Mouse (Mus musculus): ENCODE data around the gene Smg7.

Smg7 gene

GRCm38 (mm10) chr1:152838026-152838702 lies 64.3 kb downstream of the Smg7 start:
- no peak for DNase-seq

DNA sequence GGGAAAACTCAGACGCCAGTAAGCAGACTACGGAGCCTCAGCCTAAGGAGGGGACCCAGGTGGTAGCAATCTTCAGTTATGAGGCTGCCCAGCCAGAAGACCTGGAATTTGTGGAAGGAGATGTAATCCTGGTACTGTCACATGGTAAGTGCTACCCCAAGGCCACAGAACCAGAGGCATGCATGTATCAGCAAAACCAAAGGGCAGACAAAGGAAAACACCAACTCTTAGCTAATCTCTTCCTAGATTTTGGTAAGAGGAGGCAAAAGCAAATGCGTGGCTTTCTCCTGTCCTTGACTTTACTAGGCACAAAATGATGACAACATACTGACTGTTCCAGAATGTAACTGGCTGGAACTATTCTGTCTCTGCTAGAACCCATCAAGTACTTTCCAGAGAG lies 67.4 kb downstream of the Smg7 start:
- no peak for DNase-seq

- no peak for DNase-seq
Observed at GRCm38 (mm10) chr1:152832316-152832715, 70.1 kb downstream of the Smg7 start.

GRCm38 (mm10) chr1:152831619-152832018 lies 70.8 kb downstream of the Smg7 start:
- DNase-seq = no peak

DNA sequence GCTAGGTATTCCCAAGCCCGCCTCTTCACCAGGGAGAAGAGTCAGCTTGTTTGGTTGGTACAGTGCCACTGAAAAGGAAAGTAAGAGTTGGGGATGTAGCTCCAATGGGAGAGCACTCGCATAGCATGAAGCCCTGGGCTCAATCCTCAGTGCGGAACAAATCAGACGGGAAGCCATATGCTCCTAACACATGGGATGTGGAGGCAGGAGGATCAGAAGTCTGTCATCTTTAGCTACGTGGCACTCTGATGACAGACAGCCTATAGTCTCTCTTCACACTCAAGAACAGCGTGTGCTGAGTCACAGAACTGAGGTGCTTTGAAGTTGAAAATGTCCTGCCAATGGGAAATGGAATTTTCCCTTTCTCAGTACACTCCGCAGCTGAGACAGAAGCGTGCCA lies 71.4 kb downstream of the Smg7 start:
- no peak for DNase-seq

DNA sequence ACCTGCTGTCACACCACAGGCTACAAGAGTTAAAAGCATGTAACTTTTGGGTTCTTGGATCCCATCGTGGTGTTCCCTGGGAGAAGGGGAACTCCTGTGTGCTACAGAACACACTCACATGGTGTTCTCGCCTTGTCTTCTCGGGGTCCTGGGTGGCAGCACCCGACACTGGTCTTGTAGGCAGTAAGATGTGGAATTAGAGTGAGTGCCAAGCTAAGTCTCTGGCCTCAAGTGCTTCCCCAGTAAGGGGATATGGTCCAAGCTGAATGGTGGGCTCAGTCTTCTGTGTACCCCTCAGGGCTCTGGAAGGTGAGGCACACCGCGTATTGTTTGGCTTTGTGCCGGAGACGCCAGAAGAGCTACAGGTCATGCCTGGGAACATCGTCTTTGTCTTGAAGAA lies 72.4 kb downstream of the Smg7 start:
- no peak for DNase-seq

- no peak for DNase-seq
Observed at GRCm38 (mm10) chr1:152828637-152829355, 73.7 kb downstream of the Smg7 start.

- DNase-seq = no peak
Observed at GRCm38 (mm10) chr1:152828168-152828567, 74.3 kb downstream of the Smg7 start.

GRCm38 (mm10) chr1:152826446-152826845 lies 76.0 kb downstream of the Smg7 start:
- DNase-seq = no peak

- DNase-seq = no peak
Observed at GRCm38 (mm10) chr1:152824206-152824605, 78.2 kb downstream of the Smg7 start.

GRCm38 (mm10) chr1:152821746-152822145 lies 80.7 kb downstream of the Smg7 start:
- DNase-seq = no peak

DNA sequence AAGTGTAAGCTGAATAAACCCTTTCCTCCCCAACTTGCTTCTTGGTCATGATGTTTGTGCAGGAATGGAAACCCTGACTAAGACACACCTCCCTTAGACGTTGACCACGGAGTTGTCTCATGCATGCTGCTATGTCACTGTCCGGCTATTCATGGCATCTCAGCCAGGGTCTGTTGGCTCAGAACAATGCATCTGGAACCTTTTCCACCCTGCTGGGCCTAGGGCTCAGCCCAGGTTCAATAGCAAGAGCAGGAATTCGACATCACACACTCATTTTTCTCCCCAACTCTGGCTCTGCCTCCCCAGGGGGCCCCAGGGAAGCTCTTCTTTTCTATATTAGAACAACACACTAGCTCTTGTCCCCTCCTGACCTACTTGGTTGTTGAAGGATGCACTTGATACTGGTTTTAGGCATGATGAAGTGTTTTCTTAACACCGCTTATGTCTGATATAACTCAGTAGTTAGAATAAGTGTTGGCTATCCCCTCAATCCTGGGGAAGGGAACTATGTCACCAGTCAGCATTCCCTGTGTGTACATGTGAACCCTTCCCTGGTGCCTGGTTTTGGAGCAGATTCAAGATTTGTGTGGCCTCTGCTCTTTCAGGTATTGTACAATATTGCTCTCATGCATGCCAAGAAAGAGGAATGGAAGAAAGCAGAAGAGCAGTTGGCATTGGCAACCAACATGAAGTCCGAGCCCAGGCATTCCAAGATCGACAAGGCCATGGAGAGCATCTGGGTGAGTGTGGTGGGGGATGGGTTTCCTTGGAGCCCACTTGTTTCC lies 81.3 kb downstream of the Smg7 start:
- DNase-seq = no peak

DNA sequence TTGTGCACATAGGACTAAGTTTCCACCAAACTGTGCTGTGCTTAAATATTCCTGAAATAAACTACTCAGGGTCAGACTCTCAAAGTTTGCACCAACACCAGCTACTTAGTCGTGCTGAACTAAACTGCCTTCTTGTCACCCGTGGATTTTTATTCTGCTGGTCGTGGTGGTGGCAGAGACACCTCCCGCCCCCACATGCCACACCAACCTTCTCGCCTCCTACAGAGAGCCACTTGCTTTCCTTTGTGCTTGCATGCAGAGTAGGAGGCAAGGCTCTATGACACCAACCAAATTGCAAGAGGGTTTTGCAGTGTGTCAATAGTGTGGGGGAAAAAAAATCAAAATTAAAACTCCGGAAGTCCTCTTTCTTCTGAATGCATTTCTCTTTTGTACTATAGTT lies 82.9 kb downstream of the Smg7 start:
- no peak for DNase-seq

- no peak for DNase-seq
Observed at GRCm38 (mm10) chr1:152817794-152818193, 84.7 kb downstream of the Smg7 start.

DNA sequence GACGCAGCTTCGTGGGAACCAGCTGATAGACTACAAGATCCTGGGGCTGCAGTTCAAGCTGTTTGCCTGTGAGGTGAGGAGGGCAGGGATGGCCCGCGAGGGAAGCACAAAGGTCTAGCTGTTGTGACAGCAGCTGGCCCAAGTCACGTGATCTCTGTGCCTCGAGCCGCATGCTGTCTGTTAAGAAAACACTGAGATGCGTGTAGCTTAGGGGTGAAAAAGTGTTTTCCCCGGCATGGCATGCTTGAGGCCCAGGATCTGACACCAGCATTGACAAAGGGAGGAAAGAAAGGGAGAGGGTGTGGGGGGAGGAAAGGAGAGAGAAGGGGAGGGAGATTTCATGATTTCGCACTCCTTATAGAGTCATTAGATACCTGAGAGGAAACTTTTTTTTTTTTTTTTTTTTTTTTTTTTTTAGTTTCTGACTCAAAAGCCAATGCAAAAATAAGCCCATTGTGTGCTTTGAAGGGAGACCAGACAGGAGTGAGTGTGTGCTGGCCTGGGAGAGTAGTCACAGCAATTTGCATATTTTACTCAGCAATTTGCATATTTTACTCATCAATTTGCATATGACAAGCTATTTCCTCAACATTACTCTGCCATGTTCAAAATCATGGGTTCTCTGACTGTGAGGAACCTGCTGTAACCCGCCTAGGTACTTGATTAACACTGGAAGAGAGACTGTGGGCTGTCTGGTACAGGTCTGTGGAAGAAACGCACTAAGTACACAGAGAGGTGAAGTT lies 85.2 kb downstream of the Smg7 start:
- DNase-seq = no peak

GRCm38 (mm10) chr1:152815265-152815701 lies 87.2 kb downstream of the Smg7 start:
- no peak for DNase-seq

DNA sequence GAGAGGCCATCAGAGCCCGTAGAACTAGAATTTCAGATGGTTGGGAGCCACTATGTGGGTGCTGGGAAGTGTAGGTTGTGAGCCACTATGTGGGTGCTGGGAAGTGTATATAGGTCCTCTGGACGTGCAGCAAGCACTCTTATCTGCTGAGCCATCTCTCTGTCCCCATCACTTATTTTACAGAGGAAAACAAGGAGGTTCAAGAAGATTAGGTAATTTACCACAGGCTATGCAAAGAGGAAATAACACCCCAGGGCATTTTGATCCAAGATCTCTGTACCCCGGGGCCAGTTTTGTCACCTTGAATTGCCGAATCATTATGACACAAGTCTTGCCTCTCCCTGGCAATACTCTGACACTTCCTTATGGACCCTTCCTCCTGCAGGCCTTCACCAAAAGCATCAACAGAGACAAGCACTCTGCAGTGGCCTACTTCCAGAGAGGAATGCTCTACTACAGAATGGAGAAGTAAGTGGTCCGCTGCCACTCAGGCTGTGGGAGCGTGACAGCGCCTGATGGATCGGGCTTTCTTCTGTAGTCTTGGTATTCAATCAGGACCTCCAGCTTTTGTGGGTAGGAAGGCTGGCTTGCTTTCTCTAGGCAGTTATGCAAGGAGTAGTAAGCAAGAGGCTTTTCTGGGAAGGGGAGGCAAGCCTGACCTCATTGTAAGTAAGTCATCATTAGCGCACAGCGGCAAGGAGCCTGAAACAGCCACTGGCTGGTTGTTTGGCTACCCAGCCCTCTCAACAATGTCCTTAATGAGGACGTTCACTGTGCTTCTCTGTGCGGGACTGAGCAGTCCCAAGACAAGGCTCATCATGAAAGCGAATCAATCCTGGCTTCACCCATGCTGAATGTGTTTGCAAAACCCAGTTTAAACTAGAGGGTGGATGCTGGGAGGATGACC lies 91.7 kb downstream of the Smg7 start:
- DNase-seq = no peak

GRCm38 (mm10) chr1:152809541-152810252 lies 92.7 kb downstream of the Smg7 start:
- DNase-seq = no peak

DNA sequence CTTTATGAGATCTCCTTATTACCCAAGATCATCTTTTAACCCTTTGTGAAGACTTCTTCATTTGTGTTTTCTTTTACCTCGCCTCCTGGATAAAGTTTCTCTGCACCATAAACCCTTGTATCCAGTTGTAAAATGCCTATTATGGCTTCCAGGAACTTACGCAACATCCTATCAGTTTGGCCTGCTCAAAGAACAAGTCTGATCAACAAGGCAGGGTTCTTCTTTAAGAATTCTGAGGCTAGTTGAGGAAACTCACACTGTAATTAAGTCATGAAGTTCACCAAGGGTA lies 94.1 kb downstream of the Smg7 start:
- no peak for DNase-seq

GRCm38 (mm10) chr1:152807619-152808391 lies 94.6 kb downstream of the Smg7 start:
- DNase-seq = no peak

DNA sequence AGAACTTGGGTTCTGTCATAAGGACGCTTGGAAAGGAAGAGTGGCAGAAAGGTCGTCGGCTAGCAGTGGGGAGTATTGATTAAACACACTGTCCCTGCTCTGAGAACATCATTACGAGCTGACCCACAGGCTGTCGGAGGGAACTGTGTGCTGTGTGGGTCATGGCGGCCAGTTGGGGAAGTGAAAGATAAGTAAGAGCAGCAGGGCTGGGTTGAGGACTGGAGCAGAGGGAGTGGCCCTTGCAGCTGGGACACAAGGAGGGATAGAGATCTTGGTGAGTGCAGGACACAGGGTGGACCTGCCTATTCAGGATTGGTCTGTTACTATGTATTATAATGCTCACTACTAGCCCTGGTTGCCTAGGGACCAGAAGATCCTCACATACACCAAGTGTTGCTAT lies 97.5 kb downstream of the Smg7 start:
- DNase-seq = no peak
